Mouse (Mus musculus) kidney, embryonic 16.5 days (tissue): Measurements from ENCODE around the gene Kif1bp. TPM values are rescaled to one million over a fixed set of nuclear protein-coding genes. Genes with fewer than 3 reads are reported as not detected.

Experiments used
- ATAC-seq: fragments of 200-750 bp; cut with Nextera tagmentation; 2 replicates; pipeline ENCODE4 v1.8.0; 2017; ENCODE audit warnings: moderate TSS enrichment; ENCODE audit not compliant: low FRiP score, low TSS enrichment
- H3K27ac ChIP-seq: fragments of 300-500 bp; sonication (generic); 2 replicates; pipeline ENCODE4 v1.5.1; 2014; ENCODE audit warnings: low read length
- H3K27me3 ChIP-seq: fragments of 300-500 bp; sonication (generic); 2 replicates; pipeline ENCODE4 v1.6.1; 2014; ENCODE audit warnings: low read length, control low read depth, mixed read lengths; ENCODE audit not compliant: insufficient read depth
- H3K36me3 ChIP-seq: fragments of 300-500 bp; sonication (generic); 2 replicates; pipeline ENCODE4 v1.6.1; 2014; ENCODE audit warnings: low read length, control low read depth, mixed read lengths; ENCODE audit not compliant: insufficient read depth
- H3K4me1 ChIP-seq: fragments of 300-500 bp; sonication (generic); 2 replicates; pipeline ENCODE4 v1.6.1; 2014; ENCODE audit warnings: low read length, control low read depth, mixed read lengths; ENCODE audit not compliant: insufficient read depth
- H3K4me2 ChIP-seq: fragments of 300-500 bp; sonication (generic); replicated peaks from 2 replicates; pipeline ENCODE4 v1.6.1; 2014; ENCODE audit warnings: low read depth, low read length
- H3K4me3 ChIP-seq: fragments of 300-500 bp; sonication (generic); 2 replicates; pipeline ENCODE4 v1.5.1; 2014; ENCODE audit warnings: mild to moderate bottlenecking, low read length
- H3K9ac ChIP-seq: fragments of 300-500 bp; sonication (generic); replicated peaks from 2 replicates; pipeline ENCODE4 v1.6.1; 2014; ENCODE audit warnings: low read length
- H3K9me3 ChIP-seq: fragments of 300-500 bp; sonication (generic); 2 replicates; pipeline ENCODE4 v1.6.1; 2016; ENCODE audit warnings: low read length, control low read depth
- WGBS: fragments of 180-500 bp; shearing (Covaris S2); extraction: QIAGEN DNeasy Blood & Tissue Kit; methylation state at CpG from one replicate; pipeline ENCODE4 v1.1.7; 2014; 5-methylcytosine and 5-hydroxymethylcytosine counted together
- polyA plus RNA-seq: library from polyadenylated mRNA; unstranded; fragments of >200 nt; fragmentation: Nextera tagmentation; extraction: Ambion mirVana; gene quantifications from 2 replicates; pipeline ENCODE4 v1.2.1, GENCODE M21; 2015

Kif1bp gene
- polyA plus RNA-seq, 1 experiment from 2014 or later, result 35.5 TPM

DNA sequence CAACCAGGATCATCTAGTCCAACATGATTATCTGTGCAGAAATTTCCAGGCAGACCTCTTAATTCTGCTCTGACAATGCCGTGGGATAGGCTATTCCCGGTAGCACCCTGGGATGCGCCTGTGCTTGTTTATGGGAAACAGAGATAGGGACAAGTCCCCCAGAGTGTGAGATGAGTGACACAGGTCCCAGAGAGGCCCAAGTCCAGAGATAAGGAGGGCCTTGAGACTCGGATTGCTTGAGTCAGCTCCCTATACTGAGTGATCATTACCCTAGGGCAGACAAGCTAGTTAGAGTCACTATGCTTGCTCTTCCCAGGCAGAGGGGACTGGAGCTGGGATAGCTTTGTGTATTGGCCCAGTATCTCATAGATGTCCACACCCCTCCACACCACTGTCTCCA, 56.5 kb downstream of the Kif1bp start:
- Histone ChIP-seq H3K9ac (no peak overlapping the region), H3K4me1 (no peaks in the 10 kb centered on the region), H3K4me2 (no peak overlapping the region), H3K27ac (no peak overlapping the region), H3K36me3 (no peaks in the 10 kb centered on the region), H3K4me3 (no peak overlapping the region), H3K9me3 (no peaks in the 10 kb centered on the region), H3K27me3 (no peaks in the 10 kb centered on the region)
- ATAC-seq, result no peak
- 75% methylated on average over 4 of the region's 4 CpGs for WGBS

DNA sequence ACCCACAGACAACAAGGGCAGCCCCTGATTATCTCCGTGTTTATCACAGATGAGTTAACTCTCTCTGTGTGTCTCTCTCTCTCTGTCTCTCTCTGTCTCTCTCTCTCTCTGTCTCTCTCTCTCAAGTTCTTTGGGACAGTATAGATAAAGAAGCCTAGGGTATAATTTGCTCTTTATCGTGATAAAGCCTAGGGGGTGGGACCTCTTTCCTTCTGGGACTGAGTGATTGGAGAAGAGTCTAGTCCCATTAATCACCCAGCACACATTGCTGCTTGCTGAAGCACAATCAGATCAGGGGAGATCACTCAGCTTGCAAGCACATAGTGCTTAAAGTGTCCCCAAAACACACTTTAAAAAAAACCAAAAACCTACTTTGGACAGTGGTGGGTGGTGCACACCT, 57.3 kb downstream of the Kif1bp start:
- WGBS, result 77% methylated on average over 2 of the region's 2 CpGs
- H3K27ac ChIP-seq, result no peak overlapping the region
- H3K9me3 ChIP-seq, result no peaks in the 10 kb centered on the region
- no peaks in the 10 kb centered on the region for H3K36me3 ChIP-seq
- no peak for ATAC-seq
- no peaks in the 10 kb centered on the region for H3K4me1 ChIP-seq
- H3K27me3 ChIP-seq, result no peaks in the 10 kb centered on the region
- H3K4me2 ChIP-seq, result no peak overlapping the region
- no peak overlapping the region for H3K4me3 ChIP-seq
- no peak overlapping the region for H3K9ac ChIP-seq

DNA sequence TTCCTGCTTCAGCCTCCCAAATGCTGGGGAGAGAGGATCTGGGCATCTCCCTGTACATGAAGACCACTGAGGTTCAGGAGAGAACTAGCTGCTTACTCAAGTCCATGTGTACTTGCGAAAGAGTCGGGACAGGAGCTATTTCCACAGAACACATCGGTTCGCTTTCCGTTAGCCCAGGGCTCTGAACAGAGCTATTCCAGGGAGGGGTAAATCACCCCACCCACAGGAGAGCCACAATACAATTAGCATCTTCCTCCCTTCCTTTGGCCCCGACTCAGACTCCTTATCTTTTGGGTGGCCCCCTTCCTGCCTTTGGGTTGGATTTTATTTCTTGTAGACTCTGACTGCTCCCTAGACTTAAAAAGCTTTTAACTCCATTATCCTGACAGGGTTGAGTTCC, 60.7 kb downstream of the Kif1bp start:
- no peaks in the 10 kb centered on the region for H3K36me3 ChIP-seq
- no peak overlapping the region for H3K4me3 ChIP-seq
- H3K9ac ChIP-seq, result no peak overlapping the region
- H3K4me1 ChIP-seq, result no peaks in the 10 kb centered on the region
- H3K27ac ChIP-seq, result no peak overlapping the region
- no peak for ATAC-seq
- no peak overlapping the region for H3K4me2 ChIP-seq
- WGBS, result 82% methylated on average over 6 of the region's 6 CpGs
- no peaks in the 10 kb centered on the region for H3K9me3 ChIP-seq
- no peaks in the 10 kb centered on the region for H3K27me3 ChIP-seq

DNA sequence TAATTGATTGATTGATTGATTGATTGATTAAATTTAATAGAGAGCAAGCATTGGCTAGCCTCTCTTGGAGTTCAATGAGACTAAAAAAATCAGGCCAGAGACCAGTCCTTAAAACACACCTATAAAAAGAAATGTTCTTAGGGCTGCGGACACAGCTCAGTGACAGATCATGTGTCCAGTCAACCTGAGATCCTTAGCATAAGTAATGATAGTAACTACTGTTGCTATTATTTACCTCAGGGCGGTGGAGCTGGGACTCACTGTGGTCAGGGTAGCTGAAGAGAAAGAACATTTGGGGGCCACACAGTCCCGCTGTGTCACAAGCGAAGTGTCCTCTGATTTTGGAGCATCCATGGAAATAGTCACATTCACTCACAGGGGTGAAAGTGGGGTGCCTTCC, 65.4 kb downstream of the Kif1bp start:
- 0 out of 2 replicates have a peak, but pooled peaks cover 4% of the 10 kb centered on the region for H3K27me3 ChIP-seq
- H3K4me1 ChIP-seq, result 0 out of 2 replicates have a peak, but pooled peaks cover 3% of the 10 kb centered on the region
- no peaks in the 10 kb centered on the region for H3K36me3 ChIP-seq
- no peak overlapping the region for H3K4me2 ChIP-seq
- ATAC-seq, result no peak
- no peak overlapping the region for H3K9ac ChIP-seq
- H3K4me3 ChIP-seq, result no peak overlapping the region
- no peaks in the 10 kb centered on the region for H3K9me3 ChIP-seq
- no peak overlapping the region for H3K27ac ChIP-seq
- 86% methylated on average over 4 of the region's 4 CpGs for WGBS

DNA sequence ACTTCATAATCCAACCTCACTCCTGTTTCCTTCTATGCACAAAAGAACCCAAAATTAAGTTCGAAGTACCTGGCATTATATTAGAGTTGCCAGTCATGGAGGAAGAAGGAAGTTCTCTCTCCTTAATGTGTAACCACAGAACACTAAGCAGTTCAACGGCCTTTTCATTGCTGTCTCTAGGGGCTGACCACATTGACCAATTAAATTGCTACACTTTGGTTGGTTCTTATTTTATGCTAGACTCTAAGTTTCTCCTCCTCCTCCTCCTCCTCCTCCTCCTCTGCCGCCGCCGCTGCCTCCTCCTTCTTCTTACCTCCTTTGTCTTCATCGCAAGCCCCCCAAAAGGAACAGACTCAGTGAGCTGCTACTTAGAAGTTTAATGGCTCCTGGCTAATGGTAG, 66.7 kb downstream of the Kif1bp start:
- 73% methylated on average over 6 of the region's 6 CpGs for WGBS
- no peaks in the 10 kb centered on the region for H3K36me3 ChIP-seq
- H3K27me3 ChIP-seq, result peaks cover 10% of the 10 kb centered on the region; the same call in 1 of the 2 replicates
- H3K4me1 ChIP-seq, result 0 out of 2 replicates have a peak, but pooled peaks cover 3% of the 10 kb centered on the region
- H3K9ac ChIP-seq, result no peak overlapping the region
- ATAC-seq, result no peak
- no peak overlapping the region for H3K27ac ChIP-seq
- no peak overlapping the region for H3K4me3 ChIP-seq
- no peak overlapping the region for H3K4me2 ChIP-seq
- no peaks in the 10 kb centered on the region for H3K9me3 ChIP-seq

DNA sequence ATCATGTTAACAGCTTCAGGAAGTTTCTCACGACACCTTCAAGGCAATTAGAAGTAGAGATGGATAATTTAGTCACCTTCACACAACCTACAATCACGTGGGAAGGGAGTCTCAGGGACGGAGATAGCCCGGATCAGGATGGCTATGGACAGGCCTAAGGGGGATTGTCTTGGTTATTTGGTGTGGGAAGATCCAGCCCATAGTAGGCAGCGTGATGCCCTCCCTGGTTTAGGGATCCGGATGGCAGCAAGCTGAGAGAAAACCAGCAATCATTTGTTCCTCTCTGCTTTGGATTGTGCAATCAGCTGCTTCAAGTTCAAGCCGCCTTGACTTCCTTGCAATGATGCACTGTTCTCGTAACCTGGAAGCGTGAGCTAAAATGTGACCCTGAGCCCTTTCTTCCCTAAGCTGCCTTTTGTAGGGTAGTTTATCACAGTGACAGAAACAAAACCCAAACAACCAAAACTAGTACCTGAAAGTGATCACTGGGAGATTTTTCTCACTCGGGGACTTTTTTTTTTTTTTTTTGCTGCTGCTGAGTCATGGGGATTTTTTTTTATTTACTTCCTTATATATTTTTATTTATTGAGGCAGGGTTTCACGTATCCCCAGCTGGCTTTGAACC, 69.1 kb downstream of the Kif1bp start:
- 64% methylated on average over 11 of the region's 11 CpGs for WGBS
- Histone ChIP-seq H3K27ac (peak overlapping the region; percentile 52; the same call in 1 of the 2 replicates), H3K4me2 (peak overlapping the region; percentile 64)

DNA sequence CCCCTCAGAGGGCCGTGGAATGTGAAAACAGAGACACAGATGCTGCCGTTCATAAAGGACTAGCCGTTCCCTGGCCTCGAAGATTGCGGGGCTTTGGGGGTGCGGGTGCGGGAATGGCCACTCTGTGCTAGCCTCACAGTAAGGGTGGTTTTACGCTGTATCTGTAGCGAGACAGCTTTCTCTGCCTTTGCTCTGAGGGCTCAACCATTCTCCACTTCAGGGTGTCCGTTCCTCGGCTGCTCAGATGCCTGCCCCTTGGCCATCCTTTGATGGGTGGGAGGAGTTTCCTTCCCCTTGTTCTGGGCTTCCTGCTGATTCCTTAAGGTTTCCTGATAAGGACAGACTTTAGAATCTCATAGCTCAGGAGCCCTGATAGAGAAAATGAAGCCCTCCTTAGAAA, 69.8 kb downstream of the Kif1bp start:
- Histone ChIP-seq H3K9ac (peak overlapping the region; percentile 50), H3K36me3 (no peaks in the 10 kb centered on the region), H3K9me3 (no peaks in the 10 kb centered on the region), H3K27ac (peak overlapping the region; percentile 31; the same call in 1 of the 2 replicates), H3K4me3 (peak overlapping the region; percentile 38), H3K27me3 (peaks cover 10% of the 10 kb centered on the region; the same call in 1 of the 2 replicates), H3K4me2 (peak overlapping the region; percentile 64), H3K4me1 (0 out of 2 replicates have a peak, but pooled peaks cover 3% of the 10 kb centered on the region)
- ATAC-seq, result 0 out of 2 replicates have a peak, but pooled peaks have one; percentile 31
- 5% methylated on average over 11 of the region's 11 CpGs for WGBS

More for the DNA sequence above, 69.1 kb downstream of the Kif1bp start:
- no peak overlapping the region for H3K4me3 ChIP-seq
- H3K9me3 ChIP-seq, result no peaks in the 10 kb centered on the region
- no peaks in the 10 kb centered on the region for H3K36me3 ChIP-seq
- 0 out of 2 replicates have a peak, but pooled peaks cover 3% of the 10 kb centered on the region for H3K4me1 ChIP-seq
- peaks cover 10% of the 10 kb centered on the region; the same call in 1 of the 2 replicates for H3K27me3 ChIP-seq
- H3K9ac ChIP-seq, result no peak overlapping the region
- ATAC-seq, result no peak

DNA sequence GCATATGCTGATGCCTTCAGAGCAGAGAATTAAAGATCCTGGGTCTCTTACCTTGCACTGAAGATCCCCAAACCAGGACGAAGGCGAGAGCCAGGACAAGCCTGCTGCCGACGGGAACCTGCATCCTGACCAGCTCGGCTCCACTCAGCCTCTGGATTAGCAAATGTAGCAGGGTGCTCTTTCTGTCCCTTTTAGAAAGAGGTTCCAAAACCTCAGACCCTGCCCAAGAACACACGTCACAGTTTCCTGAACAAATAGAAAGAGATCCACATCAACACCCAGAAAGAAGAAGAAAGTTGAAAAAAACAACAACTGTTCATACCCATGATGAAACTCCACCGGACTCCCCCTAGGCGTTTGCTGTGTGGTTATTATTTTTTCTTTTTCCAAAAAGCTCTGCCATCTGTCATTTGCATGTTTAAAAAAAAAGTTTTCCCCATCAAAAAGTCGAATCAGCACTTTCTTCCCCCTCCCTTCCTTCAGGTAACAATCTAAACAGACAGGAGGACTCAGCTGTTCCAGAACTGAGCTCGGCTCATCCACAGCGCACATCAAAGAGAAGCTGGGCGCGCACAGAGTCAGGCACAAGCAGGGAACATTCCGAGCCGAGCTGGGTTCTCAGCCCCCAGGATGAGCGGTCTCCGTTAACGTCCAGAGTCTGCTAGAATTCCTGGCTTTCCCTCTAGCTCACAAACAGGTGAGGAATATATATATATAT, 70.5 kb downstream of the Kif1bp start:
- H3K9me3 ChIP-seq, result no peaks in the 10 kb centered on the region
- ATAC-seq, result no peak
- WGBS, result 13% methylated on average over 18 of the region's 18 CpGs
- no peaks in the 10 kb centered on the region for H3K36me3 ChIP-seq
- 0 out of 2 replicates have a peak, but pooled peaks cover 3% of the 10 kb centered on the region for H3K4me1 ChIP-seq
- no peak overlapping the region for H3K27ac ChIP-seq
- peaks cover 10% of the 10 kb centered on the region; the same call in 1 of the 2 replicates for H3K27me3 ChIP-seq
- H3K4me3 ChIP-seq, result peak overlapping the region; percentile 38
- H3K4me2 ChIP-seq, result peak overlapping the region; percentile 64
- H3K9ac ChIP-seq, result no peak overlapping the region; the same call in 1 of the 2 replicates

DNA sequence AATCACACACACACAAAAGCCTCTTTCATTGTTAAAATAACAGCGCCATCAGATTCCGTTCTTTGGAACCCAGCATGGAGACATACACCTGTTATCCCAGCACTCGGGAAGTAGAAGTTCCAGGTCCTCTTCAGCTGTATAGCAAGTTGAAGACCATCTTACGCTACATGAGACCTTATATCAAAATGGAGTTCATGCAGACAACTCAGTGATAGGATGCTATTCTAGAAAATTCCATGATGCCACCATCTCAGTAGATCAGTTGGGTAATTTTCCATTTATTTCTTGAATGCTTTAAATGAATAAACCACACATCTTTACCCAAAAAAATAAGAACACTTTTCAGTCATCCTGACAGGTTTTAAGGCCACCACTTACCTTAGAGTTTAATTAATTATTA, 71.2 kb downstream of the Kif1bp start:
- Histone ChIP-seq H3K4me2 (no peak overlapping the region), H3K36me3 (no peaks in the 10 kb centered on the region), H3K9me3 (no peaks in the 10 kb centered on the region), H3K27ac (no peak overlapping the region), H3K9ac (no peak overlapping the region), H3K4me1 (0 out of 2 replicates have a peak, but pooled peaks cover 3% of the 10 kb centered on the region), H3K27me3 (peaks cover 10% of the 10 kb centered on the region; the same call in 1 of the 2 replicates), H3K4me3 (no peak overlapping the region)
- ATAC-seq, result no peak
- 97% methylated on average over 4 of the region's 4 CpGs for WGBS
